Mouse (Mus musculus) heart, adult 2 months (tissue): ENCODE data around the gene Tspan6.

ENCODE experiments used
- CTCF ChIP-seq: fragments of 200-600 bp; IDR thresholded peaks from 2 replicates; pipeline ENCODE4 v1.8.1; 2022; ENCODE audit warnings: antibody characterized with exemption, mild to moderate bottlenecking, moderate library complexity
- EP300 ChIP-seq: fragments of 200-500 bp; IDR thresholded peaks from 2 replicates; pipeline ENCODE4 v1.6.1; 2011; ENCODE audit warnings: low read depth, low read length, control low read depth; ENCODE audit not compliant: insufficient read depth

- no peak for TF ChIP-seq CTCF
- no peak for TF ChIP-seq EP300
Measured at GRCm38 (mm10) chrX:133911397-133912103, 13.3 kb upstream of the Tspan6 start.
